Mouse (Mus musculus) ES-Bruce4 (cell line): ENCODE data around the gene 4930558K02Rik.

ENCODE experiments used
- CTCF ChIP-seq: IDR thresholded peaks from one replicate; pipeline ENCODE4 v1.8.1; 2011; ENCODE audit warnings: low read depth, low read length
- POLR2A ChIP-seq: IDR thresholded peaks from one replicate; pipeline ENCODE4 v1.8.1; 2011; ENCODE audit warnings: low read length; ENCODE audit not compliant: insufficient read depth

- TF ChIP-seq POLR2A: no peak
- TF ChIP-seq CTCF: no peak
Measured at GRCm38 (mm10) chr1:161909074-161909473, 70.4 kb downstream of the 4930558K02Rik start.
